Mouse (Mus musculus) central nervous system, embryonic 18 days (tissue): ENCODE results near the gene Nrn1. TPM values are rescaled to one million over a fixed set of nuclear protein-coding genes. Genes with fewer than 3 reads are reported as not detected.

Experiments
- polyA plus RNA-seq: library from polyadenylated mRNA; depleted of rRNA; stranded (reverse); fragments of >200 nt; gene quantifications from 2 replicates; pipeline ENCODE4 v1.2.3, GENCODE M21; 2012; rRNA removed

The Nrn1 gene
- polyA plus RNA-seq: 50.7 and 69.8 TPM in 2 replicates

GRCm38 (mm10) chr13:36734731-36735571 is at the start of gene Nrn1:
Gene Nrn1 (minus strand): TSS chr13:36735131.

